Mouse (Mus musculus) embryonic facial prominence, embryonic 10.5 days (tissue): ENCODE results near the gene Ttc34. TPM values are rescaled to one million over a fixed set of nuclear protein-coding genes. Genes with fewer than 3 reads are reported as not detected.

Source experiments
- DNase-seq: peaks from one replicate; pipeline ENCODE4 v3.0.0-alpha.2; 2017; ENCODE audit warnings: low spot score
- H3K27ac ChIP-seq: fragments of 300-500 bp; sonication (generic); replicated peaks from 2 replicates; pipeline ENCODE4 v1.5.1; 2016; ENCODE audit warnings: mild to moderate bottlenecking
- H3K27me3 ChIP-seq: fragments of 300-500 bp; sonication (generic); replicated peaks from 2 replicates; pipeline ENCODE4 v1.6.1; 2016; ENCODE audit warnings: low read depth, mild to moderate bottlenecking; ENCODE audit not compliant: poor library complexity, severe bottlenecking
- H3K36me3 ChIP-seq: fragments of 300-500 bp; sonication (generic); replicated peaks from 2 replicates; pipeline ENCODE4 v1.6.1; 2016; ENCODE audit warnings: mild to moderate bottlenecking, moderate library complexity
- H3K4me1 ChIP-seq: fragments of 300-500 bp; sonication (generic); 2 replicates; pipeline ENCODE4 v1.6.1; 2016
- H3K4me3 ChIP-seq: fragments of 300-500 bp; sonication (generic); 2 replicates; pipeline ENCODE4 v1.5.1; 2016; ENCODE audit warnings: mild to moderate bottlenecking, moderate library complexity
- H3K9me3 ChIP-seq: fragments of 300-500 bp; sonication (generic); 2 replicates; pipeline ENCODE4 v1.6.1; 2016; ENCODE audit warnings: mild to moderate bottlenecking
- WGBS: fragments of 180-500 bp; shearing (Covaris S2); methylation state at CpG from one replicate; pipeline ENCODE4 v1.1.7; 2016; 5-methylcytosine and 5-hydroxymethylcytosine counted together
- polyA plus RNA-seq: library from polyadenylated mRNA; unstranded; fragments of >200 nt; fragmentation: Nextera tagmentation; extraction: Ambion mirVana; gene quantifications from 2 replicates; pipeline ENCODE4 v1.2.1, GENCODE M21; 2016

Gene Ttc34
- polyA plus RNA-seq, 1 experiment from 2014 or later, result 0.45 TPM

DNA sequence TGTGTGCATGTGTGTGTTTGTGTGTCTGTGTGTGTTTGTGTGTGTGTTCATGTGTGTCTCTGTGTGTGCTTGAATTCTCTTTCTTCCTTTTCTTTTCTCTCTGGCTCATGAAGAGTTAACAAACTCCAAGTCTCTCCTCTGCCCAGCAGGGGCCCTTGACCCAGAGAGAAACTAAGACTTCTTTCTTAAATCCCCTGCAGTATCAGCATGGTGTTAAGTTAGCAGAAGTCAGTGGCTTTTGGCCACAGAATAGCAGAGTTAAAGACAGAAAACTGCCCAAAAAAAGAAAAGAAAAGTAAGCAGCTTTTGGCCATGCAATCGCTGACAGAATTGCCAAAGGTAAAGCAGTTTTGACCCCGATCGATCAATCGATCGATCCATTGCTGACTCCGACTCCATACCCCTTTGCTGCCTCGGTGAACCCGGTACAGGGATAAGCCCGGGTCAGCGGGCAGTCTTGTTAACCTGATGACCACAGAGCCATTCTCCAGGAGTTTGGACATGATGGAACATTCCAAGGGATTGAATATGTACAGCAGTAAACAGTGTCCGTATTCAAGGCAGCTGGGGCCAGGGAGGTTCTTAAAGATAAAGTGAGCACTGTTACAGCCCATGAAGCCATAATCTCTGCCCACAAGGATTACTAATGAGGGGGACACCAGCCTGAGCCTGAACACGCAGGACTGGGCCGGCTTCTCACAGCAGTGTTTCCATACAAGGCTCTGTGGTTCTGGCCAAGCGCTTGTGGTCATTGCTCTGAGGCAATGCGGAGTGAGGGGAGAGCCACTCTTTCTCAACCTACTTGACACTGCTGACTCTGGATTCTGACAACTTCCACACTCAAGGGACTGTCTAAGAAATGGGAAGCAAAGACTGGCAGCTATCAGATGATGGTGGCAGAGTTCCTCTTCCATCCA lies 73.6 kb downstream of the Ttc34 start:
- no peaks in the 10 kb centered on the region for H3K27me3 ChIP-seq
- H3K9me3 ChIP-seq, result no peaks in the 10 kb centered on the region
- H3K27ac ChIP-seq, result peak overlapping the region; percentile 65
- no peak for DNase-seq
- no peaks in the 10 kb centered on the region for H3K36me3 ChIP-seq
- 19% methylated on average over 15 of the region's 15 CpGs for WGBS
- H3K4me1 ChIP-seq, result peaks cover 21% of the 10 kb centered on the region
- peak overlapping the region; percentile 29 for H3K4me3 ChIP-seq

GRCm38 (mm10) chr4:154911644-154912043 lies 74.4 kb downstream of the Ttc34 start:
- 74% methylated on average over 2 of the region's 2 CpGs for WGBS
- DNase-seq, result no peak
- Histone ChIP-seq H3K36me3 (no peaks in the 10 kb centered on the region), H3K27me3 (no peaks in the 10 kb centered on the region), H3K4me1 (peaks cover 21% of the 10 kb centered on the region), H3K4me3 (no peak overlapping the region), H3K9me3 (no peaks in the 10 kb centered on the region), H3K27ac (peak overlapping the region; percentile 65; the same call in 1 of the 2 replicates)

- no peak overlapping the region for H3K27ac ChIP-seq
- 92% methylated on average over 3 of the region's 3 CpGs for WGBS
Observed at GRCm38 (mm10) chr4:154913845-154914244, 76.6 kb downstream of the Ttc34 start.

DNA sequence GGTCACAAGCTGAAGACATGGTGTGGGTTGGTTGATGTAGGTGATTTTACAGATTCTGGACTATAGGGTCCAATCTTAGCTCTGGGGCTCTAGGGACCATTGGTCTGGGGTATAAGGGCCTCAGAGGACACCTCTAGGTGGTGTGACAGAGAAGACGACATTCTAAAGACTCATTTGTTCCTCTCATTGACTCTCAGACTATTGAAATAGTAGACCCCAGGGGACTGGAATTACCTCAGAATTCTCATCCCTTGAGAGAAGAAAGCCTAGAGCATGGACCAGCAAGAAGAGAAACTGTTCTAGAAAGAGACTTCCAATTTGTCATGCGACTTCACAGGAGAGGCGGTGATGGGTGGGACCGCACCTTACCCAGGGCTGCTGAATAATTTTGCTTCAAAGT lies 77.0 kb downstream of the Ttc34 start:
- no peaks in the 10 kb centered on the region for H3K27me3 ChIP-seq
- no peak overlapping the region for H3K27ac ChIP-seq
- WGBS, result 91% methylated on average over 4 of the region's 4 CpGs
- H3K4me3 ChIP-seq, result no peak overlapping the region
- no peak for DNase-seq
- peaks cover 16% of the 10 kb centered on the region for H3K4me1 ChIP-seq
- no peaks in the 10 kb centered on the region for H3K9me3 ChIP-seq
- no peaks in the 10 kb centered on the region for H3K36me3 ChIP-seq

More at GRCm38 (mm10) chr4:154913845-154914244, 76.6 kb downstream of the Ttc34 start:
- no peak for DNase-seq
- Histone ChIP-seq H3K4me3 (no peak overlapping the region), H3K4me1 (peaks cover 16% of the 10 kb centered on the region), H3K9me3 (no peaks in the 10 kb centered on the region), H3K36me3 (no peaks in the 10 kb centered on the region), H3K27me3 (no peaks in the 10 kb centered on the region)

DNA sequence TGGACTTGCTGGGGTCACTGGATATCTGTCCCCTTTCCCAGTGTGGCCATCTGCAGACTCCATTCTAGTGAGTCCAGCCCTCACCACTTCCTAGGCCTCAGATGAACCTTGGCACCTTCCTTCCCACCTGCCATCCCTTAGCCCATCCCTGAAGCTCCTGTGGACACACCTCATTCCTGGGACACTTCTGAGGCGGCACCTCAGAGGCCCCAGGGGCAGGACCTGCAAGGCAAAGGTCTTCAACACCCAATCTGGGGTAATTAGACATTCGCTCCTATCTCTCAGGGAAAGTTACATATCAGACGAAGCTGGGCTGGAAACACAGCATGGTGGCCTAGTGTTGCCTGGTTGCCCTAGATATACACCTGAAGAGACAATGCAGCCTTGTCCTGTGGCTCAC lies 77.4 kb downstream of the Ttc34 start:
- no peak overlapping the region for H3K4me3 ChIP-seq
- H3K9me3 ChIP-seq, result no peaks in the 10 kb centered on the region
- no peaks in the 10 kb centered on the region for H3K27me3 ChIP-seq
- 78% methylated on average over 3 of the region's 3 CpGs for WGBS
- H3K36me3 ChIP-seq, result no peaks in the 10 kb centered on the region
- peaks cover 16% of the 10 kb centered on the region for H3K4me1 ChIP-seq
- no peak for DNase-seq
- H3K27ac ChIP-seq, result no peak overlapping the region

- peaks cover 13% of the 10 kb centered on the region for H3K4me1 ChIP-seq
- DNase-seq, result no peak
- WGBS, result 86% methylated on average over 10 of the region's 10 CpGs
- H3K4me3 ChIP-seq, result no peak overlapping the region
- no peaks in the 10 kb centered on the region for H3K9me3 ChIP-seq
- H3K36me3 ChIP-seq, result no peaks in the 10 kb centered on the region
- no peak overlapping the region for H3K27ac ChIP-seq
- no peaks in the 10 kb centered on the region for H3K27me3 ChIP-seq
Observed at GRCm38 (mm10) chr4:154915286-154915685, 78.0 kb downstream of the Ttc34 start.

DNA sequence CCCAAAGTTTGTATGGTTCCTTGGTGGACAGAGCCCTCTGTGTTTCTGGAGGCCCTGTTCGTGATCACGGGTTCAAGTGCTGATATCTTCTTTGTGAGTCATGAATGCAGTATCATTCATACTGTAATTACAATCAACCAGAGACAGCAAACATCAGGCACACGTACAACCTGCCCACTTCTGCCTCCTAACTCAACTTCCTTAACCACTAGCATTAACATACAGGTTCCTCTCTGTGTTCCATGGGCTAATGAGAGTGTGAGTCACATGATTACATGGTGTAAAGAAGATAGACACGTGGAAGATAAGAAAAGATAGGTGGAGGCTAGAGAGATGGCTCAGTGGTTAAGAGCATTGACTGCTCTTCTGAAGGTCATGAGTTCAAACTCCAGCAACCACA lies 79.4 kb downstream of the Ttc34 start:
- Histone ChIP-seq H3K4me3 (no peak overlapping the region), H3K4me1 (no peaks in the 10 kb centered on the region; the same call in 1 of the 2 replicates), H3K9me3 (no peaks in the 10 kb centered on the region), H3K27me3 (no peaks in the 10 kb centered on the region), H3K27ac (no peak overlapping the region), H3K36me3 (no peaks in the 10 kb centered on the region)
- WGBS, result 83% methylated on average over 4 of the region's 4 CpGs
- no peak for DNase-seq

Other genes starting within 250 kb of the Ttc34 start
- gene Prdm16, start 200.6 kb upstream of the Ttc34 start, polyA plus RNA-seq, result 33.9 and 44.5 TPM in 2 replicates
- gene Actrt2, start 169.6 kb upstream of the Ttc34 start, polyA plus RNA-seq, result not detected in 2 replicates
- 0.34 and 0.41 TPM in 2 replicates for gene Mmel1, start 32.1 kb downstream of the Ttc34 start, polyA plus RNA-seq
- gene Fam213b, start 61.7 kb downstream of the Ttc34 start, polyA plus RNA-seq, result 41.2 and 42.3 TPM in 2 replicates
- gene Tnfrsf14, start 91.1 kb downstream of the Ttc34 start, polyA plus RNA-seq, result 0.45 and 1.4 TPM in 2 replicates
- 84.4 and 151 TPM in 2 replicates for gene Hes5, start 123.5 kb downstream of the Ttc34 start, polyA plus RNA-seq
- 49.2 and 50.1 TPM in 2 replicates for gene Pank4, start 126.7 kb downstream of the Ttc34 start, polyA plus RNA-seq
- gene Plch2, start 219.3 kb downstream of the Ttc34 start, polyA plus RNA-seq, result 2.0 and 3.5 TPM in 2 replicates
- 19.0 and 22.2 TPM in 2 replicates for gene Pex10, start 229.6 kb downstream of the Ttc34 start, polyA plus RNA-seq
- 128 and 134 TPM in 2 replicates for gene Rer1, start 248.9 kb downstream of the Ttc34 start, polyA plus RNA-seq
- 4.3 and 5.4 TPM in 2 replicates for gene Morn1, start 249.1 kb downstream of the Ttc34 start, polyA plus RNA-seq